Mouse (Mus musculus) lung, postnatal 36 days (tissue): ENCODE measurements around the gene Ormdl3.

Source experiments
- DNase-seq: peaks from one replicate; pipeline ENCODE4 v3.0.0; 2022; ENCODE audit warnings: mixed read lengths

Gene Ormdl3

DNA sequence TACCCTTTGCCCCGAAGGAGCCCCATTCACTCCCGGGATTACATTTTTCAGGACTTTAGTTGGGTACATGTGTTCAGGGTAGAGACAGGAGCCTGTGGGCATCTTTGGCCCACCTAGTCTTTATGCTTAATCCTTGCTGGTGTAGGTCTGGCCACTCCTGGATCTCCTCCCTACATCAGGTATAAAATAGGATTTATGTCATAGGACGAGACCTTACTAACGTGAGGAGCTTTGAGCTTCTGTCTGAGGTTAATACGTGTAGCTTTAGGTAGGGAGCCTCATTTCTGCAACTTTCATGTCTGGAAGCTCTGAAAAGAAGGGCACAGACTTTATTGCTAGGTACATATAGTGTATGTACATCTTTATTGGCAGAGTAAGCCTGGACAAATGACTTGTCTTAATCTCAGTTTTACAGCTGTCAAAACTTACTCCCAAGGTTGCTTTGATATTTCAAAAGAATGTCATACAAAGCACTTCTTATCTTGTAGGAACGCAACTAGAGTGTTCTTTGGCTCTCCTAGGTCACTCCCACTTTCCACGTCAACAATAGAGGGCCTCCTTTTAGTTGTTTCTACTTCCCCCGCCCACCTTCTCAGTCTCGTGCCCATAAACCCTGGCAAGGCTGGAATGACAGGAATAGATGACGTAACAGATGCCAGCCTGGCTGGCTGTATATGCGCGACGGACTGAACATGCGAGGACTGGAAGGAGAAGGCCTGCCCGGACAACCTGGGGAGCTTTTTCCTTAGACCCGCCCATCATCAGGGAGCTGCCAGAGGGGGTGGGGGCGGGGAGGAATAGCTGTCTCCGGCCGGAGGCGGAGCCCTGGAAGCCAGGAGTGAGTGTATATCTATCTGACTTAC lies 747 bp upstream of the Ormdl3 start:
- DNase-seq = peak; percentile 97

DNA sequence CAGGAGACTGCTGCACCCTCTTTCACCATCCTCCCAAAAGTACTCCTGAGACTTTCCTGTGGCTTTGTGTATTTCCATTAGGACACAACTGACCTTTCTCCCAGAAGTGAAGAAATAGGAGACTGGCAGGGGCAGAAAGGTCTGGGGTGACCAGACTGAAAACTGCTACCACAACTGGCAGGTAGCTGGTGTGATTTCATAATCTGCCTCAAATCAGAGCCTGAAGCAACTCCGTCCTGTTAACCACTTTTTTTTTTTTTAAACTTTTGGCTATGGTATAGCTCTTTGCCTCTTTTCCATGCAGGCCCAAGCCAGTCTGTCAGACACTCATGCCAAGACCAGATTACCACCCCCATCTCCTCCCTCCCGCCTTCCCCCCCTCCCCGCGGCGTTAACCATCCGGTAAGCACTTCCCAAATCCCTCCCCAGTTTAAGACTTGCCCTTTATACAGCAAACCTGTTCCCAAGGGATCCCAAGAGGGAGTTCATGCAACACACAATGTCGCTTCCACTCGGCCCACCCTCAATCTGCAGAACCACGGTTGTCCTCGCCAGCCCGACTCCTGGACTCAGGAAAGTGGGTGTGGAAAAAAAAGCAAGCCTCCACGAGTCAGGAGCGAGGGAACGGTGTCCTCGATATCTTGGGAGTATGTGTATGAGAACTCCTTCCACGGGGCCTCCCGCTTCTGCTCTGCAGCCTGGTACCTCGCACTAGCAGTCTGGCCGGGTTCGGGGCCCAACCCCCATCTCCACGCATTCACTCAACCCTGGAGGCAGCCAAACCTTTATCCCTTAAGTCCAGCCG lies 879 bp downstream of the Ormdl3 start:
- peak; percentile 15 for DNase-seq

DNA sequence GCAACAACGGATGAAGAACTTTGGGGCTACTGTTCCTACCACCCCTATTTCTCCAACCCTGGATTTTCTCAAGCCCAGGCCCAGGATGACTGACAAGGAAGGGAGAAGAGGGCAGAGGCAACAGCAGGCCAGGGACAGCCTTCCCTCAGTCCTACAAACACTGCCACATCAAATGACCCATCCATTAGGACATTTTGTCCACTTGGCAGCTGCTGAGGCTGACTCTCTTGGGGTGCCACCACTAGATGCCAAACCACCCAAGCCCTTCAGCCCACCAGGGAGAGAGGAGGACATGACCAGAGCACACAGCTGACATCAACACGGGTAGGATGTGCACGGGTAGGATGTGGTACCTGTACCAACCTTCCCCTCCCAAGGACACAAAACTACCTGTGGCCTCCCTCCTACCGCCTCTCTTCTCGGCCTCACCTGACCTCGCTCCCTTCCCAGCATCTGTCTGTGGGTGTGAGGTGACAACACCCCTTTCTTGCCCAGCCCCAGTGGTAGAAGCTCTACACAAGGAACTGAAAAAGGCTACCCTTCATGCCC lies 2.5 kb downstream of the Ormdl3 start:
- DNase-seq = no peak

DNA sequence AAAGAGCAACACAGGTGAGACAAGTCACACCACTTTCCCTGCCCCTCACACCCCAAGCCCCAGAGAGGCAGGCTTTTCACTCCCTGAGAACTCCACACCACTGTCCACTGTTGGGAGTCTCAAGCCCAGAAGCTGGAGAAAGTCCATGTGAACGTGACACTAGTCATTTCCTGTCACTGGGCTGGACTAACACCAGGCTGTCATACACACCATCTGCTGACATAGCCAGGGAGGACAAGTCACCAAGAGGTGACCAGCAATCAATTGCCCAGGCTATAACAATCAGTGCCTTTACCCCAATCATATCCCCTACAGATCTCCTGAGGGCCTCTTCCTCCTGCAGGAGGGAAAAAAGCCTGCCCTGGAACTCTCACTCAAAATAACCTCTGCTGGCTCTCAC lies 3.0 kb downstream of the Ormdl3 start:
- DNase-seq = no peak

DNA sequence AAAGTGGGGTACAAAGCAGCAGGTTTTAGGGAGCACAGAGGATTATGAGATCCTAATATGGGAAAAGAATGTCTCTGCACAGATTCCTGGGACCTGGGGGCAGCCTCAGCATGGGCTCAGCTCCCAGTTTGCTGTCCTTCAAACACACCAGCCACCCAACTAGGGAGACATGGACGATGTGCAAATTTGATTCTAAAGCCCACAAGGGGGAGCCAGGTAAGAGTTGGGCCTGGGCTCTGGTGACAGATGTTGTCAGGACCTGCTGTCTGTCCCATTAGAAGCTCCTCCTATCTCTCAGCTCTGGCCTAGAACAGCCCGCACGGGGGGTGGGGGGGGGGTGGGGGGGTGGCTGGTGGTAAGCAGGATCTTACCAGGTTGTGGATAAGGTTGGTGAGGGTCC lies 3.6 kb downstream of the Ormdl3 start:
- DNase-seq = no peak

DNA sequence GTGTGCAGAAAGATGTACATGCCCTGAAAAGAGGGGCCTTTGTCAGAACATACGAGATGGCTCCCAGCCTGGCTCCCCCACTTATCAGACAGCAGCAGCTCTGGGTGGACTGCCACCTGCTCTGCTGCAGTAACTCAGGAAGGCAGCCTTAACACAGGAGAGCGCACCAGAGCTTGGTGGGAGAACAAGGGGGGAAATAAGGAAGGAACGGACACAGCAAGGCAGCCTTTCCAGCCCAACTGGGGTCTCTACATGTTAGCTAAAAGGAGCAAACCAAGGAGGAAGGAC lies 4.0 kb downstream of the Ormdl3 start:
- DNase-seq = no peak

DNA sequence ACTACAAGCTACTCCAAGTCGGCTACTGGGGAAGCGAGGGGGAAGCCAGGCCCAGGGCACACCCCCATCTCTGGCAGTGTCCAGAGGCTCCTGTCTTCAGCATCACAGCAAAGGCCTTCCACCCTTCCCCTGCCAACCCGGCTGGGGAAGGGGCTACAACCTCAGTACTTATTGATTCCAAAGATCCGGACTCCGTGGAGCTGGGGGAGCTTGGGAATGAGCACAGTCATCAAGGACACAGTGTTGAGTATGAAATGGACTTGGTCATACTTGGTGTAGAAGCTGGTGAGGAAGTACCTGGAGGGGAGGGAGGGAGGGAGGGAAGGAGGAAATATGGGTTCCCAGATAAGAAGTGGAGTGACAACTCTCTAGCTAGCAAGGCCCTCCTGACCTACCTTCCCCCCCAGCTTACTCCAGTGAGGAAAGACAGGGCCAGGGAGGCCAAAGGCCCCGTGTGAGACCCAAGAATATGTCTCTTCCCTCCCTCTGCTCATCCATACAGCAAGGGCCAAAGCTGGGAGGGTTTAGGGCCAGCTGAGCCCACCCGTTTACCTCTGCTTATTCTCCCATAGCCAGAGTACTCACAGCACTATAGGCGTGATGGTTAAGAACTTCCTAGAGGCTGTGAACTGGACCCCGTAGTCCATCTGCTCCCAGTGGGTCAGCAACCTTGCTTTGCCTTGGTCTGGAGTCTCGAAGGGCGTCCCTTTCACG lies 4.5 kb downstream of the Ormdl3 start:
- DNase-seq = no peak

DNA sequence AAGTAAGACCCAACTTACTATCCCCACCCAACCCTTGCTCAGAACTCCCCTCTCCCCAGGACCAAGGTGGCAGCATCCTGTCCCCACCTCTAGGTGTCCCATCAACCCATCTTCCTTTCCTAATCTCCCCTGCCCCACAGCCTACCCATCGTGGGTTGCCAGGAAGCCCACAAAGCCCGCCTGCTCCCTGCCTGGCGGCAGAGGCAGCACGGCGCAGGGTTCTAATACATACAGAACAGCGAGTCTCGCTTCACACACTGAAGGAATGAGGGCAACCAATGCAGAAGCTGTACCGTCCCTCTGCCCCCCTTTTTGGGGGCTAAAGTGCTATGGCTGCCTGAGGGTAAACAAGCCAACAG lies 5.2 kb downstream of the Ormdl3 start:
- DNase-seq = no peak

DNA sequence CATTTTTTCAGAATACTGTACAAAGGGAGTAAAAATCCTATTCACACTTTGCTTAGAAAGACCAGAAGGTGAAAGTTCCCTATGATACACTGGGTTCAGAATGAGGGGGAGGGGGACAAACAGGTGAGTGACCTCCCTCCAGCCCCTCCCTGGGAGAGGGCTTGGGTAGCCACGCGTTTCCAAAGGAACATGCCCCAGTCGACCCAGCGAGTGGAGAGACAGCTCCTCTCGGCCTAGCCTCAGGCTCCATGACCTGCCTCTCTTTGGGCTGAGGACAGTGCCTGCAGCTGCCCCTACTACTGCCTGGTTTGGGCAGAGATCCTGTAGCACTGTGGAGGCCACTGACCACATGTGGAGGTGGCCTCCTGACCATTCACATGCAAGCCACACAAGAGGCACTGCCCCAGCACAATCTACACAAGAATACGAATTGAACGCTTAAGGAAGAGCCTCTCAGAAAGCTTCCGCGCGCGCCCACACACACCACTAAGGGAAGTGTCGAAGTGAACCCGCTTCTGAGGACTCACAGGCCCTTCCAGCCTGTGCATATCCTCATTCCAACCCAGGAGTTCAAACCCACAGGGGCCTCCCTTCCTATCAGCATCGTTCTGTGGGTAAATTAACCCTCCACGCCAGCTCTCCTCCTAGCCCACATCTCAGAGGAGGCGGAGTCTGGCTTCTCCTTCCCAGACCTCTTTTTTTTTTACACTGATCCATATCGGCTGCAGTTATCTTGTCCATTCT lies 5.7 kb downstream of the Ormdl3 start:
- no peak for DNase-seq

DNA sequence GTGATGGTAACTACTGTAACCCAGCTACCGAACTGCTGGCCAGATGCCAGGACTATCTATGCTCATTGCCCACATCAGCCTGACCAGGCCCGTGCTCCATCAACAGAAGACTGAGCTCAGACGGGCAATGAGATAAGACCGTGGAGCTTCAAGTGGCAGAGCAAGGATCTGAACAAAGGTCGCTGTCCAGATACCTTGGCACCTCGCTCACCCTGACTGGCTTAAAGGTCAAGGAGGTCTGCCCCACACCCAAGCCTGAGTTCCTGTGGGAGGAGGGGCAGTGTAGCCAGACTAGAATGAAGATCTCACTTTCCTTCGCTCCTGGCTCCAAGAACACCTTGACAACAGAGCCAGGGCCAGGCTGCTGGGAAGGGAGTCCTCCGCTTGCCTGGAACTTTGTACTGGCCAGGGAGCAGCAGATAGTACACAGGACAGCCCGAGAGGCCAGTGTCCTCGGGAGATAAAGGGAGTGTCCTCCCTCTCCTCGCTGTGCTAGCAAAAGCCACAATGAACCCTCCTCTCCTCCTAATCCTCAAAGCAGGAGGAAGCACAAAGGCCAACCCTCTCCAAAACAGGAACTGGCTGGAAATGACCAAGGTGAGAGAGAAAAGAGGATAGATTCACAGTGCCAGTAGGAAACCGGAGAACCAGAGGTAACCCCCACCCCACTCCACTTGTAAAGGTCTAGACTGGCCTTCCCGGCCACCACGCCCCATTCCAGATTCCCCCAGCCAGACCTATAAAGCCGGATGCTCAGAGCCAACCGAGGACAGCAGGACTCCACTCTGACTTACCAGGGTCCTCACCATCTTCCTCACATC lies 6.7 kb downstream of the Ormdl3 start:
- no peak for DNase-seq

DNA sequence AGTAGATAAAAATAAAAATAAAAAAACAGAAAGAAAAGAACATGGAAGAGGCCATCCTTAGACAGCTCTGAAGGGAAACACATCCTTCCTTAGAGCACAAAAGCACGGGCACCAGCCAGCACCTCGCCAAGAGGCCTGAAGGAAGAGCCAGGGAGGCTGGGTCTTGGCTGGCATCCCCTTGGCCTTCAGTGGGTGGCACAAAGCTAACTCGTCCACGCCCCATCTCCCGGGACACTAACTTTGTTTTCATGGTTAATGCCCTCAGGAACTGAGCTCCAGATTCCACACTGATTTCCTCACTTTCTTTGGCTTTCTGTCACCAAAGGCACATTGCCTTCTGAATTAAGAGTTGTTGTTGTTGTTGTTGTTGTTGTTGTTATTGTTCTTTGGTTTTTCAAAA lies 9.4 kb downstream of the Ormdl3 start:
- no peak for DNase-seq

DNA sequence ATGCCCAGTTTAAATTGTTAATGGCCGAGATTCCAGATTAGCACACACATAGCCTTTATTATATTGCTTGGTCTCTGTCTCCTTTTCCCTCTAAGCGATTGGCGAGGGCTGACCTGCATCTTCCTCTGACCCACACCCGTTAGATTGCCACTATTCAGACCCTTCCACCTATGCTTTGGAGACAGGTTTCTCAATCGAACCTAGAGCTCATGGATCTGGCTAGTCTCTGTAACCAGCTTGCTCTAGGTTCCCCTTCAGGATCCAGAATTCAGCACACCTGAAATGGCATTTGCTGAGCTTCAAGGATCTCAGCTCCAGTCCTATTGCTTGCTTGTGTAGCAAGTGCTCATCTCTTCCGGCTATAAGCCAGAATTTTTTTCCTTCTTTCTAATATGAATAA lies 17.7 kb downstream of the Ormdl3 start:
- no peak for DNase-seq

DNA sequence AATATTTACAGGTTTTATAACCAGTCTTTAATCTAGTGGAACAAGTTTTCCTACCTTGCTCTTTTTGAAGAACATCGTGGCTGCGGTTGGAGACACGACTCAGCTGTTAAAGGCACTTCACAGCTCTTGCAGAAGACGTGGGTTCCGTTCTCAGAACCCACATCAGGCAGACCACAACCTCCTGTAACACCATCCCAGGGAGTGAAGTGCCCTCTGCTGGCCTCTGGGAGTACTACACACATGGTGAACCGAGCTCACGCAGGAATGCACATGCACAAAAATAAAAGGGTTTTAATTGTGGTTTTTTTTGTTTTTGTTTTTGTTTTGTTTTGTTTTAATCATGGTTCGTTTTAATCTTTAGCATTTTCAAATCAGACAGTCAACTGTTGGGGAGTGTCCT lies 18.8 kb downstream of the Ormdl3 start:
- DNase-seq = no peak

DNA sequence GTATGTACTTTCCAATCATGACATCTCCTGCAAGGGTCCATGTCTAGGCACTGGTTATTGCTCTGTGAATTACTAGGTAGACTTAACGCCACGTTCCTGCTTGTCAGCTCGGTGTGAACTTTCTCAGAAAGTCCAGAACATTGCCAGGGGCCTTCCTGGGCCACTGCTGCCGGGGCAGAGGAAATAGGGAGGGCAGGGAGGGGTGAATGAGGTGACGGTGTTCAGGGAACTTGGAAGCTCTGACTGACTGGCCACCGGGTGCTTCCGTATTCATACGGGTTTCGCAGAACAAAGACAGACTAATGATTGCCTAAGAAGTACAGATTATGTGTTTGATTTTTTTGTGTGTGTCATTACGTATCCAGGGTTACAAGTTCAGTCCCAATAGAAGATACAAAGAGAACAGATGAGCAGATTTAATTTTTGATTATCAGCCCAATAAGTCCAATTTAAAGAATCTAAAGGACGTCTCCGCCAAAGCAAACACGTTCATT lies 23.2 kb downstream of the Ormdl3 start:
- DNase-seq = no peak

DNA sequence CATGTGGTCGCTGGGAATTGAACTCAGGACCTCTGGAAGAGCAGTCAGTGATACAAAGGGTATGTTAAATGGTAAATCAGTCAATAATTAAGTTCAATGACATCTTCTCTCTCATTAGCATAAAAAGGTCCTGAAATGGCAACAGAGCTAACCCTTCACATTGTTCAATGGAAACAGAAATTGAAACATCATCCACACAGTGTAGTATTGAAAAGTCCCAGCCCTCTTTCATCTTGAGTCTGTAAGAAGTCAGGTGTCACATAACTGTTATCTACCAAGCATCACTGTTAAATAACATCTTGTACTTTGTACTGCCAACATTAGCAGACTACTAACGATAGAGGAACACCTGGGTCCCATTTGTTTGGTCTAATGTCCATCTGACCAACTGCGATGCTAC lies 24.1 kb downstream of the Ormdl3 start:
- no peak for DNase-seq

DNA sequence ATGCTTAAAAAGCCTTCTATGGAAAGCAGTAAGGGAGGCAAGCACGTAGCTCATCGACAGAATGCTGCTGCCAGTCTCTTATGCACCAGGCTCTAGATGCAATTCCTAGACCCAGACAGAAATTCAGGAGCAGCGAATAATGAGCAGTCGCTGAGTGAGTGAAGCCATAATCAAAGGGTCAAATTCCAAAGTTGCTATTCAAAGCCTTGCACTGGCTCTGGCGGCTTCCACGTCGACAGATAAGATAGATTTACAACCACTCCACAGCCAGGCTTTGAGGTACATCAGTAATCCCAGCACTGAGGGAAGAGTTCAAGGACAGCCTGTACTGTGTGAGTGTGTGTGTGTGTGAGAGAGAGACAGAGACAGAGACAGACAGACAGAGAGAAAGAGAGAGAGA lies 26.2 kb downstream of the Ormdl3 start:
- DNase-seq = no peak

DNA sequence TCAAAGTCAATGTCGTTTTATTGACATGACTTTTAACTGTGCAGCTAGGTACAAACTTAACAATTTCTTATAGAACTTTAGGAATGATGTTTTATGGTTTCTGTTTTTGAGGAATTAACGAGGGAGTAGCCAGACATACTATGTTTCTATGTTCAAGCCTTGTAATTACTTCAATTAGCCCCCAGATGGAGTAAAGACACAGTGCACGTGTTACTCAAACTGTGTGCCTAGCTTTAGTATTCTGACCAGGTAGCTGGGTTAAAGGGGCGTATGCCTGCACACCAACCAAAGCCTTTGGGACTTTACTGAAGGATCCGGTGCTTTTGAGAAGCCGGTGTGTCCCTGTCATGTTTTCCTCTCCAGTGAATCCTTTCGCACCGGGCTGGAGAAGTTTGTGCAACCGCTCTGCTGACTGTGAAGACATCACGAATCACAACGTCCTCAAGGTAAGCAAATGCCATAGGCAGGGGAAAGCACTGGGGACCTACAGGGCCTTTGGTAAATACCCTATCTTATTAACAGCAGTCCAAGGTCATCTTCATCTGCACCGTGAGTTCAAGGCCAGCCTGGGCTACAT lies 32.0 kb downstream of the Ormdl3 start:
- DNase-seq = no peak

DNA sequence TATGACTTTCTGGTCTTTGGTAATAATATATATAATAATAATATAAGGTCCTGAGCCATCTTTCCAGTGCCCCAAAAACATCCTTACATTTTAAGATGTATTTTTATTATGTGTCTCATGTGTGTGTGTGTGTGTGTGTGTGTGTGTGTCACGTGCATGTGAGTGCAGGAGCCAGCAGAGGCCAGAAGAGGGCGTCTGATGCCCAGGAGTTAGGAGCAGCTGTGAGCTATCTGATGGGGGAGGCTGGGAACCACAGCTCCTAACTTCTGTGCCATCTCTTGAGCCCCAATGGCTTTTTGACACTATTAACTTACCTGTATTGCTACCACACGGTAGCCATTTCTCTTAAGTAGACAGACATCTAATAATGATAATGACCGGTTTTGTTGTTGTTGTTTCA lies 33.2 kb downstream of the Ormdl3 start:
- DNase-seq = no peak

DNA sequence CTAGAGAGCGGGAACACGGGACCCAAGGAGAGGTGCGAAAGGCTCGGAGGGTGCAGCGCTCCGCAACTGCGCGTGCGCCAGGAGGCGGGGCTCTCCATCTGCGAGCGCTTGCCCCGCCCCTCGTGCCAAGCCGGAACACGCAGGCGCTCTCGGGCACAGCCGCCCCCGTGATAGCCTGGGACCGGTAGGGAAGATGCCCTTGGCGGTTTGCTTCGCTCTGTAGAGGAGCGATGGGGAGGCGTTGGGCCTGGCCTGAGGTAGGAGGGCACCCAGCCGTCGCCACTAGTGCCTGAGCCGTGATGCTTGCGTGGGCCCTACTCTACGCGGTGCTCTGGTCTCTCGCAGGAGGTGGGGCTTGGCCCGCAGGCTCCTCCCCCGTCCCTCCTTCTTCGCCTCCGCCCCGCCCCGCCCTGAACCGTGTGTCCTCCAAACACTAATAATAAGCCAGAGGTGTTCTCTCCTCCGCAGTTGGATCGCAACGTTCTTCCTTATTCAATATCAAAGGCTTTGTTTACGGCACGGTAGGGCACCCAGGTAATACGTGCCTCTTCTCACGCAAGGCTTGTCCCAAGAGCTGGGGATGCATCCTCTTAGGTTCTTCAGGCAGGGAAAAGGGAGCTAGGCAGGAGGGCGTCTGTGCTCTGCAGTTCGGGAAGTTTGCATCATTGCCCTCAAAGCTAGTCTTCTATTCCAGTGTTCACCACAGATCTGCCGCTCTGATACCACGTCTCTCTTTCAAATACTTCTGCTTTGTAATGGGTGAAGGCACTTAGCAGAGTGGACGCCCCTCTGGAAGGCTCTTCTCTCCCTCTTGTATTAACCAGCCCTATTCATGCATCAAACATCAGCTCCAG lies 36.0 kb downstream of the Ormdl3 start, which contains the start of gene Zpbp2:
Zpbp2 (plus strand) TSS at position 123 of the 854 bp plus-strand sequence.
- DNase-seq = peak; percentile 90

DNA sequence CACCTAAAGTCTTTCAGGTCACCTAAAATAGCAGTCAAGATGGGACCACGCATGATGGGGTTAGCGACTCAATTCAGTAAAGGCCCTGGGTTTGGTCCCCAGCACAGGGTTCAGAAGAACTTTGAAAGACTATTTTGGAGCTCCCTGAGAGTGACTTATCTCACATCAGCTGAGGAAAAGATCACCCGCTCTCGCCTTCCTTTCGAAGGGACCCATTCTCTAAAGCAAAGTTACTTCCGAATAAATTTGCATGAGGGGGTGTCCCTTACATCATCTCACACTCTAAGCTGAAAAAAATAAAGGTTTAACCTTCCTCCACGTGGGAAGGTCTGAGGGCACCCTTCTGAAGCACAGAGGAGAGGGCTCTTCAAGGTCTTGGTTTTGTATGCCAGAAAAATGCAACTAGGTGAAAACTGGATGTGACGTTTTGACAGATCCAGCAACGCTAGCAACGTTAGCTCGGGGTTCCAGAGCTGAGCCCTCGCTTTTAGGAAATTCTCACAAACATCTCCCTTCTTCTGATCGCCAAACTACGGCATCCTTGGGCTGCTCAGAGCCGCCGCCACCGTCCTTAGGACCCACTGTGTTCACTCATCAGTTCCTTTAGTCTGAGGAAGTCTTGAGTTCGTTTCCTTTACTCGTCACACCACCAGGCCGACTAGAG lies 36.7 kb downstream of the Ormdl3 start:
- DNase-seq = peak; percentile 19
